Mouse (Mus musculus): ENCODE measurements around the gene Micall2. TPM values are rescaled to one million over a fixed set of nuclear protein-coding genes. Genes with fewer than 3 reads are reported as not detected.

Gene Micall2
- polyA plus RNA-seq, 1 experiment, result 3.3 TPM

- peaks cover 2% of the 10 kb centered on the region for H3K4me1 ChIP-seq (ENCODE audit: control insufficient read depth, insufficient read depth, low read length)
- DNase-seq, result peak; percentile 95
- H3K4me3 ChIP-seq (ENCODE audit: insufficient read depth, low read depth, low read length), result no peak overlapping the region
- H3K27ac ChIP-seq (ENCODE audit: insufficient read depth, low read depth, low read length), result no peak overlapping the region
- no peaks in the 10 kb centered on the region for H3K27me3 ChIP-seq (replicated peaks; ENCODE audit: control insufficient read depth, insufficient read depth, low read length)
- 12% methylated on average over 7 of the region's 7 CpGs for WGBS
- no peaks in the 10 kb centered on the region for H3K36me3 ChIP-seq (ENCODE audit: control insufficient read depth, insufficient read depth, low read length)
- TF ChIP-seq POLR2A (IDR thresholded peaks at IDR 0.05; ENCODE audit: low read depth, low read length) (no peak), CTCF (conservative IDR thresholded peaks at IDR 0.05; ENCODE audit: insufficient read depth, insufficient read length, low read depth, low read length) (no peak)
These were observed 41.1 kb downstream of the Micall2 start for GRCm38 (mm10) chr5:139694989-139695571.

DNA sequence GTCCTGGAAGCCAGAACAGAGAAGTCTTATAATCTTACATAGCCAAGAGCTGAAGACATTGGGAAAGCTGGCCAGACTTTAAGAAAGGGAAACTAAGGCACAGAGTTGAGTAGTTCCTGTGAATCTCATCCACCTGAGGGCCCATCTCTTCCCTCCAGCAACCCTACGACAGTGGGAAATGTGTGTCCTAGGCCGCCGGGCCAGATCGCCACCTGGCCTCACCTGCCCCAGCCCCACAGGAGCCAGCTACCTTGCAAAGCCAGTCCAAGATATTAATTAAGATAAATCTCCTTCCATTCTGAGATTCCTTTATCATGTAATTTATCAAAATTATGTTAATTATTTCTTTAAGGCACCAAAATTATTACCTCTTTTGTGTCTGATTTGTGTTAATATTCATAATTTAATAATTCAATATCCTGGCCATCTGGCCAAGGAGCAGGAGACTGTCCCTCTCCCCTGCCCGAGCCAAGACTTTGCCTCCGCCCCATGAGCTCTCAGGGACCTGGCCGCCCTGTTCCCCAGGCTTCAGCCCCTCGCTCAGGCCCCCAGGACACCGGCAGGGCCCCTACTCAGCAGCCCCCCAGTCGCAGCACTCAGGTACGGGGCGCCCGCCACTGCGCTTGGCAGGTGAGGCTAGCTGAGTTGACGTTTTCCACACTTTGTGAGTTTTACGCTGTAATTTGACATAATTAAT lies 41.7 kb downstream of the Micall2 start:
- no peaks in the 10 kb centered on the region for H3K36me3 ChIP-seq (ENCODE audit: control insufficient read depth, insufficient read depth, low read length)
- TF ChIP-seq POLR2A (IDR thresholded peaks at IDR 0.05; ENCODE audit: low read depth, low read length) (no peak), CTCF (conservative IDR thresholded peaks at IDR 0.05; ENCODE audit: insufficient read depth, insufficient read length, low read depth, low read length) (no peak)
- no peak overlapping the region for H3K4me3 ChIP-seq (ENCODE audit: insufficient read depth, low read depth, low read length)
- no peak overlapping the region for H3K27ac ChIP-seq (ENCODE audit: insufficient read depth, low read depth, low read length)
- no peak for DNase-seq
- no peaks in the 10 kb centered on the region for H3K27me3 ChIP-seq (replicated peaks; ENCODE audit: control insufficient read depth, insufficient read depth, low read length)
- 36% methylated on average over 16 of the region's 16 CpGs for WGBS
- peaks cover 2% of the 10 kb centered on the region for H3K4me1 ChIP-seq (ENCODE audit: control insufficient read depth, insufficient read depth, low read length)

GRCm38 (mm10) chr5:139690791-139691190 lies 45.3 kb downstream of the Micall2 start:
- WGBS, result 76% methylated on average over 9 of the region's 9 CpGs
- no peak overlapping the region for H3K27ac ChIP-seq (ENCODE audit: insufficient read depth, low read depth, low read length)
- H3K4me3 ChIP-seq (ENCODE audit: insufficient read depth, low read depth, low read length), result no peak overlapping the region

DNA sequence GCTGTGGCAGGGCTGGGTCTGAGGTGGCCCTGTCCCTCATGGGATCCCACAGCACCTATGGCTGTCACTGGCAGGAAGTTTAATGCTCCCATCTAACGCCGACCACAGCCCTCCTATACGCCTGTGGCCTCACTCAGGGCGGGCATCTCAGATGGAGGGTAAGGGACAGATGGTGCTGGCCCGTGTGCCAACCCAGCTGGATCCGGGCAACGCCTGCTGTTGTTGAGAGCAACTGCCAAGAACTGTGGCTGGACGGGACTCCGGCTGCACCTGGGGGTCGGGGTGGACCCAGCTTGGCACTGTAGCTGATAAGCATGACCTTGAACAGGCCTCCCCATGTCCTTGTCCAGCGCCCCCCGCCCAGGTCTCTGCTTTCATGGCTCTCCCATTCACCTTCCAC lies 47.8 kb downstream of the Micall2 start:
- 78% methylated on average over 12 of the region's 12 CpGs for WGBS
- TF ChIP-seq CTCF (conservative IDR thresholded peaks at IDR 0.05; ENCODE audit: insufficient read depth, insufficient read length, low read depth, low read length) (no peak), POLR2A (IDR thresholded peaks at IDR 0.05; ENCODE audit: low read depth, low read length) (no peak)
- H3K27ac ChIP-seq (ENCODE audit: insufficient read depth, low read depth, low read length), result no peak overlapping the region
- no peak overlapping the region for H3K4me3 ChIP-seq (ENCODE audit: insufficient read depth, low read depth, low read length)
- H3K27me3 ChIP-seq (replicated peaks; ENCODE audit: control insufficient read depth, insufficient read depth, low read length), result no peaks in the 10 kb centered on the region
- DNase-seq, result no peak
- no peaks in the 10 kb centered on the region for H3K4me1 ChIP-seq (ENCODE audit: control insufficient read depth, insufficient read depth, low read length)
- no peaks in the 10 kb centered on the region for H3K36me3 ChIP-seq (ENCODE audit: control insufficient read depth, insufficient read depth, low read length)

More at GRCm38 (mm10) chr5:139690791-139691190, 45.3 kb downstream of the Micall2 start:
- peaks cover 2% of the 10 kb centered on the region for H3K4me1 ChIP-seq (ENCODE audit: control insufficient read depth, insufficient read depth, low read length)
- no peak for DNase-seq
- H3K27me3 ChIP-seq (replicated peaks; ENCODE audit: control insufficient read depth, insufficient read depth, low read length), result no peaks in the 10 kb centered on the region
- no peaks in the 10 kb centered on the region for H3K36me3 ChIP-seq (ENCODE audit: control insufficient read depth, insufficient read depth, low read length)
- TF ChIP-seq CTCF (conservative IDR thresholded peaks at IDR 0.05; ENCODE audit: insufficient read depth, insufficient read length, low read depth, low read length) (no peak), POLR2A (IDR thresholded peaks at IDR 0.05; ENCODE audit: low read depth, low read length) (no peak)

- Histone ChIP-seq H3K36me3 (ENCODE audit: control insufficient read depth, insufficient read depth, low read length) (no peaks in the 10 kb centered on the region), H3K27me3 (replicated peaks; ENCODE audit: control insufficient read depth, insufficient read depth, low read length) (no peaks in the 10 kb centered on the region), H3K4me1 (ENCODE audit: control insufficient read depth, insufficient read depth, low read length) (no peaks in the 10 kb centered on the region), H3K27ac (ENCODE audit: insufficient read depth, low read depth, low read length) (no peak overlapping the region), H3K4me3 (ENCODE audit: insufficient read depth, low read depth, low read length) (no peak overlapping the region)
- TF ChIP-seq POLR2A (IDR thresholded peaks at IDR 0.05; ENCODE audit: low read depth, low read length) (no peak), CTCF (conservative IDR thresholded peaks at IDR 0.05; ENCODE audit: insufficient read depth, insufficient read length, low read depth, low read length) (peak; percentile 44)
- 12% methylated on average over 13 of the region's 13 CpGs for WGBS
- DNase-seq, result no peak
These were observed 48.5 kb downstream of the Micall2 start for GRCm38 (mm10) chr5:139687646-139688045.

- DNase-seq, result no peak
- 51% methylated on average over 21 of the region's 21 CpGs for WGBS
- Histone ChIP-seq H3K27ac (ENCODE audit: insufficient read depth, low read depth, low read length) (no peak overlapping the region), H3K36me3 (ENCODE audit: control insufficient read depth, insufficient read depth, low read length) (no peaks in the 10 kb centered on the region), H3K4me1 (ENCODE audit: control insufficient read depth, insufficient read depth, low read length) (no peaks in the 10 kb centered on the region), H3K4me3 (ENCODE audit: insufficient read depth, low read depth, low read length) (no peak overlapping the region), H3K27me3 (replicated peaks; ENCODE audit: control insufficient read depth, insufficient read depth, low read length) (no peaks in the 10 kb centered on the region)
- no peak for TF ChIP-seq CTCF (conservative IDR thresholded peaks at IDR 0.05; ENCODE audit: insufficient read depth, insufficient read length, low read depth, low read length)
- no peak for TF ChIP-seq POLR2A (IDR thresholded peaks at IDR 0.05; ENCODE audit: low read depth, low read length)
These were observed 49.4 kb downstream of the Micall2 start for GRCm38 (mm10) chr5:139686530-139687249.

GRCm38 (mm10) chr5:139683228-139683627 lies 52.9 kb downstream of the Micall2 start:
- WGBS, result 7% methylated on average over 2 of the region's 2 CpGs
- Histone ChIP-seq H3K4me3 (ENCODE audit: insufficient read depth, low read depth, low read length) (no peak overlapping the region), H3K27me3 (replicated peaks; ENCODE audit: control insufficient read depth, insufficient read depth, low read length) (no peaks in the 10 kb centered on the region), H3K4me1 (ENCODE audit: control insufficient read depth, insufficient read depth, low read length) (no peaks in the 10 kb centered on the region), H3K36me3 (ENCODE audit: control insufficient read depth, insufficient read depth, low read length) (no peaks in the 10 kb centered on the region), H3K27ac (ENCODE audit: insufficient read depth, low read depth, low read length) (no peak overlapping the region)
- no peak for DNase-seq
- TF ChIP-seq CTCF (conservative IDR thresholded peaks at IDR 0.05; ENCODE audit: insufficient read depth, insufficient read length, low read depth, low read length) (no peak), POLR2A (IDR thresholded peaks at IDR 0.05; ENCODE audit: low read depth, low read length) (no peak)

Data from kidney, adult 2 months (tissue).